Mouse (Mus musculus) myocyte (in vitro differentiated cells): Measurements from ENCODE around the gene Snx10. TPM values are rescaled to one million over a fixed set of nuclear protein-coding genes. Genes with fewer than 3 reads are reported as not detected.

Source experiments
- H3K27me3 ChIP-seq: one replicate; pipeline ENCODE4 v1.6.1; 2011; ENCODE audit not compliant: control insufficient read depth, insufficient read depth, insufficient read length
- H3K36me3 ChIP-seq: one replicate; pipeline ENCODE4 v1.6.1; 2011; ENCODE audit not compliant: control insufficient read depth, insufficient read depth
- H3K4me2 ChIP-seq: one replicate; pipeline ENCODE4 v1.6.1; 2011; ENCODE audit warnings: low read depth, control low read depth
- H3K4me3 ChIP-seq: one replicate; pipeline ENCODE4 v1.5.1; 2011; ENCODE audit warnings: mild to moderate bottlenecking, control low read depth, moderate library complexity
- H3K79me2 ChIP-seq: one replicate; pipeline ENCODE4 v1.6.1; 2011; ENCODE audit not compliant: control insufficient read depth, insufficient read depth
- H3ac ChIP-seq: one replicate; pipeline ENCODE4 v1.6.1; 2011; ENCODE audit not compliant: control insufficient read depth, insufficient read length
- CEBPB ChIP-seq: IDR thresholded peaks from 2 replicates; pipeline ENCODE4 v1.6.1; 2011; ENCODE audit warnings: mild to moderate bottlenecking, moderate library complexity; ENCODE audit not compliant: poor library complexity, insufficient read depth, severe bottlenecking
- E2F4 ChIP-seq: IDR thresholded peaks from one replicate; pipeline ENCODE4 v1.6.1; 2011; ENCODE audit warnings: mild to moderate bottlenecking, control low read depth, moderate library complexity; ENCODE audit not compliant: insufficient read depth
- MAX ChIP-seq: IDR thresholded peaks from one replicate; pipeline ENCODE4 v1.6.1; 2011; ENCODE audit warnings: low read depth, mild to moderate bottlenecking, control low read depth
- MYOD1 ChIP-seq, 3 experiments: IDR thresholded peaks; one replicate each; pipeline ENCODE4 v1.6.1; 2011; ENCODE audit warnings: control low read depth in 2 of 3, low read depth in 2 of 3, mild to moderate bottlenecking in 2 of 3, moderate library complexity in 1 of 3; ENCODE audit not compliant: insufficient read length in 2 of 3, control insufficient read depth in 1 of 3
- MYOG ChIP-seq, 3 experiments: IDR thresholded peaks; one replicate each; pipeline ENCODE4 v1.6.1; 2011; ENCODE audit warnings: control low read depth in 2 of 3, low read depth in 2 of 3, mild to moderate bottlenecking in 2 of 3; ENCODE audit not compliant: insufficient read length in 2 of 3, control insufficient read depth in 1 of 3, insufficient read depth in 1 of 3
- POLR2A ChIP-seq: IDR thresholded peaks from one replicate; pipeline ENCODE4 v1.6.1; 2011; ENCODE audit warnings: low read depth, mild to moderate bottlenecking, control low read depth, moderate library complexity; ENCODE audit not compliant: insufficient read length
- POLR2AphosphoS2 ChIP-seq: IDR thresholded peaks from one replicate; pipeline ENCODE4 v1.6.1; 2011; ENCODE audit warnings: low read depth, control low read depth; ENCODE audit not compliant: insufficient read length
- REST ChIP-seq: IDR thresholded peaks from one replicate; pipeline ENCODE4 v1.6.1; 2011; ENCODE audit warnings: mild to moderate bottlenecking, control low read depth, moderate library complexity; ENCODE audit not compliant: insufficient read depth, insufficient read length
- SRF ChIP-seq: IDR thresholded peaks from one replicate; pipeline ENCODE4 v1.6.1; 2011; ENCODE audit warnings: low read depth; ENCODE audit not compliant: control insufficient read depth, insufficient read length
- TCF12 ChIP-seq: IDR thresholded peaks from one replicate; pipeline ENCODE4 v1.6.1; 2011; ENCODE audit warnings: mild to moderate bottlenecking, control low read depth; ENCODE audit not compliant: poor library complexity, insufficient read depth, severe bottlenecking
- TCF3 ChIP-seq: IDR thresholded peaks from one replicate; pipeline ENCODE4 v1.6.1; 2011; ENCODE audit warnings: low read depth, control low read depth; ENCODE audit not compliant: insufficient read length
- USF1 ChIP-seq: IDR thresholded peaks from one replicate; pipeline ENCODE4 v1.6.1; 2011; ENCODE audit warnings: low read depth, mild to moderate bottlenecking, control low read depth, moderate library complexity
- polyA plus RNA-seq: library from polyadenylated mRNA; unstranded; fragments of >200 nt; fragmentation: generic; extraction: Trizol; gene quantifications from one replicate; pipeline ENCODE4 v1.2.1, GENCODE M21; 2012; ENCODE audit warnings: missing spikeins

Gene Snx10
- polyA plus RNA-seq, 1 experiment, result 3.3 TPM

DNA sequence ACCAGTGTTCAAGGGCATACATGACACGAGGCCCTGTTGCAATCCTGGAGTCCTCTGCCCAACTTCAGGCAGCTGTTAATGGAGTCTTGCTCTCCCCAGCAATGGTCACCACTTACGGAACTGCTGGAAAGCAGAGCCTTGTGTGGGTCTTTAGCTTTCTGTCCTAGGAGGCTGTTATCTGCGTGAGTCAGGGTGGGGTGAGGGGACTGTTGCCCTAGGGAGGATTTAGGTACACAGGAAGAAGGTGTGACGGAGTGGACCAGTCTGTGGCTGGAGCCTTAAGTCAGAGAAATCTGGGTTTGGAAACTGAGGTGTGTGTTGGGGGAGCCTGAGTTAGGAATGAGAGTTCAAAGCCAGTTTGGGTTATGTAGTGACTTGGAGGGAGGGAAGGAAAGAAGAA, 49.4 kb downstream of the Snx10 start:
- H3K4me2 ChIP-seq, result no peak overlapping the region
- no peak for TF ChIP-seq SRF
- TF ChIP-seq MAX, result no peak
- no peak for TF ChIP-seq USF1
- no peak for TF ChIP-seq CEBPB
- no peak overlapping the region for H3K4me3 ChIP-seq

DNA sequence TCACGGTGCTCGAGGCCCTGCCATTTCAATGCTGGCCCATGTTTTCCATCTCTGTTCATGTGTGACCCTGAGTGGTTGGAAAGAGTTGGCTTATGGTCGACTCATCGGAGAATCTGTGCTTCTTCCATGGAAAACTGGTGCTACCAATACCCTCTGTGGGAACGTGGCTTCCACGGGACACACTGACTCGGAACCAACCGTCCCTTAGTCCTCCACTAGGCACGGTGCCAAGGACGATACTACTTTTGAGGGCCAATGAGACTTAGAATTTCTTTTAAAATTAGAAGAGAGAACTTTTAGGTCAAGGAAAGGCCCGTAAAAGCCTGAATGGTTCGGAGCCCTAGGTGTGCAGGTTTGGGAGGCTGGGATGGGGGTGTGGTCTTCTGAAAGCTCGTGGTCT, 50.4 kb downstream of the Snx10 start:
- Histone ChIP-seq H3K36me3 (no peaks in the 10 kb centered on the region), H3K4me2 (no peak overlapping the region)
- TF ChIP-seq MYOD1 (IDR thresholded peaks at IDR 0.05; ENCODE audit: control insufficient read depth in 1 of 3, insufficient read length in 2 of 3, low read depth in 2 of 3), result no peak
- no peak for TF ChIP-seq E2F4
- no peak for TF ChIP-seq POLR2A
- TF ChIP-seq USF1, result no peak
- no peak for TF ChIP-seq TCF12
- no peak for TF ChIP-seq POLR2AphosphoS2
- TF ChIP-seq REST, result no peak
- no peak for TF ChIP-seq TCF3
- TF ChIP-seq MAX, result no peak

More for the DNA sequence above, 49.4 kb downstream of the Snx10 start:
- Histone ChIP-seq H3K79me2 (no peaks in the 10 kb centered on the region), H3K27me3 (no peaks in the 10 kb centered on the region), H3K36me3 (no peaks in the 10 kb centered on the region), H3ac (no peak overlapping the region)

DNA sequence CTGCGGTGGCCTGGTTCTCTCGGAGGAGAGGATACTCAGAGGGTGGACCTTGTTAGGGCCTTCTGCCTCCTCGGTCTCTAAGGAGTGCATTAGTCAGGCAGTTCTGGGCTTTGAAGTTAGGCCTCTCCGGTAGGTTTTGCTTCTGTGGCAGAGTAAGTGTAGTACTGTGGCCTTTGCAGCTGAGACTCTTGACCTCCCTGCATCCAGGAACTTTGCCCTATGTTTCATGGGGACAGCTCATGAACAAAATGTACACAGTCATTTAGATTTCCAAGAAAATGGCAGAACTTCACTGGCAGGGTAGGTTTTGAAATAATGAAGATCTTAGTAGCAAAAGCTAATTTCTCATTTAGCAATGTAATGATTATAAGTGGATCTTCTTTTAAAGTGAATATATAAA, 54.7 kb downstream of the Snx10 start:
- TF ChIP-seq CEBPB (no peak), POLR2AphosphoS2 (no peak)
- H3K4me3 ChIP-seq, result no peak overlapping the region

More for the DNA sequence above, 50.4 kb downstream of the Snx10 start:
- H3K4me3 ChIP-seq, result no peak overlapping the region
- no peaks in the 10 kb centered on the region for H3K79me2 ChIP-seq
- no peak overlapping the region for H3ac ChIP-seq
- H3K27me3 ChIP-seq, result no peaks in the 10 kb centered on the region

DNA sequence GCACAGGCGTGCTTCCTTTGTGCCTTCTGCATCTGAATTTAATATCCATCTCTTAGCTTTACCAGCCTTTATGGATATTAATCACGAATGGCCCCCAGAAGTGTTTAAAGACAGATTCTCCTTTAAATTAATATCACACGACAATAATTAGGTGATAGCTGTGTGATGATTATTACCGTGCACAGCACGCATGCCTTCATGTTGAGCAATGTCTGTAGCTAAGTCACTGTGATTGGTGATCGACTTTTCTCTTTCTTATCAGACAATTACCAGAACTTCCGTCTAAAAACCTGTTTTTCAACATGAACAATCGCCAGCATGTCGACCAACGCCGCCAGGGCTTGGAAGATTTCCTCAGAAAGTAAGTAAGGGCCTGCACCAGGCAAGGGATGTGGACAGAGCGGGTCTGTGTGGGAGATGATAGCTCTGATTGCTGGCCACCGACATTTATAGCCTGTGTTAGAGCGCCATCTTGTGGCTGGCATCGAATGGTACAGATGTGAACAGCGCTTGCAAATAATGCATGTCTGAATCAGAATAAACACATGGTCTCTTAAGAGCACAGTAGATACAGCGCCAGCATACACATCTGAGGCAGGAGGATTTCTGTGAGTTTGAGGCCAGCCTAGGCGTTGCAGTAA, 56.5 kb downstream of the Snx10 start:
- no peaks in the 10 kb centered on the region for H3K79me2 ChIP-seq
- no peak overlapping the region for H3K4me2 ChIP-seq
- TF ChIP-seq POLR2AphosphoS2, result no peak
- TF ChIP-seq USF1, result no peak
- no peak for TF ChIP-seq REST
- no peak for TF ChIP-seq CEBPB
- TF ChIP-seq TCF12, result no peak
- no peak for TF ChIP-seq MYOD1 (IDR thresholded peaks at IDR 0.05; ENCODE audit: control insufficient read depth in 1 of 3, insufficient read length in 2 of 3, low read depth in 2 of 3)
- TF ChIP-seq E2F4, result no peak
- no peak for TF ChIP-seq SRF
- TF ChIP-seq MYOG (IDR thresholded peaks at IDR 0.05; ENCODE audit: control insufficient read depth in 1 of 3, insufficient read depth in 1 of 3, insufficient read length in 2 of 3, low read depth in 2 of 3), result no peak
- TF ChIP-seq TCF3, result no peak
- TF ChIP-seq MAX, result no peak
- no peak for TF ChIP-seq POLR2A
- H3ac ChIP-seq, result no peak overlapping the region
- H3K27me3 ChIP-seq, result no peaks in the 10 kb centered on the region
- H3K36me3 ChIP-seq, result no peaks in the 10 kb centered on the region
- H3K4me3 ChIP-seq, result no peak overlapping the region

More for the DNA sequence above, 54.7 kb downstream of the Snx10 start:
- Histone ChIP-seq H3ac (no peak overlapping the region), H3K27me3 (no peaks in the 10 kb centered on the region), H3K79me2 (no peaks in the 10 kb centered on the region), H3K4me2 (no peak overlapping the region), H3K36me3 (no peaks in the 10 kb centered on the region)

DNA sequence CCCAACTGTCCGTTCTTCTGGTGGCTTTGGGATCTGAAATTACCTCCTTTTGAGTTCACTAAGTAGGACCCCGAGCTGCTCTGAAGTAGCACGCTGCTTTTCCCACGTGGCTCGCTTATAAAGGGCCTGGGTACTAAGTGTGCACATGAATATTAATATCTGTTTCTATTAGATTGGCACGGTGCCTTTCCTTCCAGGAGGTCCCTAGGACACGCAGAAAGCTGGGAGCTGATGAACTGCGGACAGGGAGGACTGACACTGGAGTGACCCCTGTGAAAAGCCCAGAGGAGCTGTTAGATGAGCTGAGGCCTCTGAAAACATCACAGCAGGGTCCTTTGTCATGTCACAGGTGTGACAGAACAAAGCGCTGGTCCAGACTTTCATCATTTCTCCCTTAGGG, 57.7 kb downstream of the Snx10 start:
- TF ChIP-seq TCF3 (no peak), CEBPB (no peak), MYOD1 (IDR thresholded peaks at IDR 0.05; ENCODE audit: control insufficient read depth in 1 of 3, insufficient read length in 2 of 3, low read depth in 2 of 3) (no peak), REST (no peak), POLR2AphosphoS2 (no peak), SRF (no peak), TCF12 (no peak), MYOG (IDR thresholded peaks at IDR 0.05; ENCODE audit: control insufficient read depth in 1 of 3, insufficient read depth in 1 of 3, insufficient read length in 2 of 3, low read depth in 2 of 3) (no peak), MAX (no peak), E2F4 (no peak), USF1 (no peak), POLR2A (no peak)
- no peaks in the 10 kb centered on the region for H3K27me3 ChIP-seq
- H3K79me2 ChIP-seq, result no peaks in the 10 kb centered on the region
- H3K4me3 ChIP-seq, result no peak overlapping the region
- no peaks in the 10 kb centered on the region for H3K36me3 ChIP-seq
- no peak overlapping the region for H3K4me2 ChIP-seq
- H3ac ChIP-seq, result no peak overlapping the region
